Mouse (Mus musculus) CD4-positive, CD25-positive, alpha-beta regulatory T cell, adult 2 months (primary cell): ENCODE results near the gene Sgsm1.

ENCODE experiments used
- DNase-seq: peaks from one replicate; pipeline ENCODE4 v3.0.0-alpha.2; 2012; ENCODE audit warnings: low read depth, low spot score

Gene Sgsm1

DNA sequence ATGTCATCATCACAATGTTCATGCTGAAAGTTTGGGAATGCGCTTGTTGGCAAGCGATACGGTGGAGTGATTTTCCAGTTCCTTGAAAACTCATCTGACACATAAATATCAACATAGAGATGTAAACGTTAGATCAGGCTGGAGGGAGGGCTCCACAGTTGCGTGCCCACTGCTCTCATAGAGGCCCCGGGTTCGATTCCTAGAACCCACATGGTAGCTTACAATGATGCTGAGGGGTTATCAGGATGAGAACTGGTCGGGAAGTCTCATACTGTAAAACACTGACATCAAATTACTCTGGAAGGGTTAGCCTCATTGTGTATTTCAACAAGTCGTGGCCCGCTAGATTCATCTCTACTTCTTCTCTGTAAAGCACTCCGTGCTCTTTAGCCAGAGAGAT lies 24.5 kb downstream of the Sgsm1 start:
- no peak for DNase-seq

DNA sequence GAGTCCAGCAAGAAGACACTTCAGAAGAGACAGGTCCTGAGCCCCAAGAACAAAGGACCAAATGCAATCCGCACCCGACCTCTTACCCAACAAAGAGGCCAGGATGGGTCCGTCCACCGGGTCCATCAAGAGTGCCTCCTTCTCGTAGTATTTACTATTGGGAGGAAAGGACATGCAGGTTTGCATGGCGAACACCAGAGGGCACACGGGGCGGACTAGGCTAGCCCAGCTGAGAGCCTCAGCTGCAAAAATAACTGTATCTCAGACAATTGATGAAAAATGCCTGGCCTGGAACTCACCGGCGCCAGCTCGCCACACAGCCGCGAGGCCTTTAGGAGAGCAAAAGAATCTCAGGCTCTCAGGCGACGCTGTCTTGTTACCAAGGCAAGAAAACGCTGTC lies 25.0 kb downstream of the Sgsm1 start:
- DNase-seq: no peak

DNA sequence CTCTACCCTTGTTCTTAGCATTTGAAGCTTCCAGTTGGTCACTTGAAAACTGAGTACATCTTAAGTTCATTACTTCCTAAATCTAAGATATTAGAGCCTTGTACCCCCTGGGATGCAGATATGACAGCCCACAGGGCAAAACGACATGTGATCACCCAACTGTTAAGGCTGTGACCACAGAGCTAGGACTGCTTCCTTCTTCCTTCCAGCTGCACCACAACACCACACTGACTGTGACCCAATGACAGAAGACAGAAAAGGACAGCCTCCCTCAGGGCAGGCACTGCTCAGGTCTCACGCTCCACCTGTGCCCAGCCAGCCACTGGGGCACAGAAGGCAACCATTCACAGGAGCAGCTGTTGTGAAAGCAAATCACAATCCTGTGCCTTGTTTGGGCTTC lies 26.9 kb downstream of the Sgsm1 start:
- no peak for DNase-seq

DNA sequence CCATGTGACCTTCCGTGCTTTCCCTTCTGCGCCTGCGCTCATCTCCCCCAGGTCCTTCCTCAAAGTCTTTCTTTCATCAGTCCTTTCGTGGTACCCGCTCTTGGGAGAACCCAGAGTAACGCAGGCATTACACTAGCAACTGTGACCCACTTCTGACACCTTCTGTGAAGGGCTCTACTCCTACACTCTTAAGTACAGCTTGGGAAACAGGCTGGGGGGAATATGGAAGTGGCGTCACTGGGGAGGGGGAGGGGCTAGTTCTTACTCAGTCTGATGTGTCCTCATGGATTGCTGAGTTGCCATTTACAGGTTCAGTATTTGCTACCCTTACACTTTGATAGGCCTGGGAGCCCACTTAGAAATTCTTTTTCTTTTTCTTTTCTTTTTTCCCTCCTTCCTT lies 29.0 kb downstream of the Sgsm1 start:
- DNase-seq: no peak

DNA sequence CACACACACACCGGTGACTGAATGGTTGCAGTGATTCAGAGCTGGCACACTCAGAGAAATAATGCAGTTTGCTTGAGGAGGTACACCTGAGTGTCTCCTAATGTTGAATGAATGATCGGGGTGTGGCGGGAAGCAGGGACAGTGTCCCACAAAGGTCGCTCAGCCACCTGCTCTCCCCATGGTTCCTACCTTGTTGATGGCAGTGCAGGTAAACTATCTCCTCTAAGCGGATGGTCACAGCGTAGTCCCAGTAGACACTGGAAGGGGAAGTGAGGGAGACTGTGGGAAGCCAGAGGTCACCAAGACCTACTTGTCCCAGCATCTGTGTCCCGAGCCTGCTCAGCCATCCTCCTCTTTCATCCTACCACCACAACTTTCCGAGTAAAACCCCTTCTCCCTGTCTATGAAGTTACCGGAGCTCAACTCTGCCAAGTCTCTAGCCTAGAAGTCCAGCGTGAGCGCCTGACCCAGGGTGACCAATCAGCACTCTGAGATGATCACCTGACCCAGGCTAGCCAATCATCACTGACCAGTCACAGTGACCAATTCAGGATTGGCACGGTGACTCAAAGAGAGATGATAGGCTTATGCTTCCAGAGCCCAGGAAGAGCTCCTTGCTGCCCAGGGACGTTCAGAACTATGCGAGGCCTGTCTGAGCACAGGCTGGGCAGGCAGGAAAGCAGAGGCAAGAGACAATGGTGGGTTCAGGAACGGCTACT lies 30.3 kb downstream of the Sgsm1 start:
- no peak for DNase-seq

DNA sequence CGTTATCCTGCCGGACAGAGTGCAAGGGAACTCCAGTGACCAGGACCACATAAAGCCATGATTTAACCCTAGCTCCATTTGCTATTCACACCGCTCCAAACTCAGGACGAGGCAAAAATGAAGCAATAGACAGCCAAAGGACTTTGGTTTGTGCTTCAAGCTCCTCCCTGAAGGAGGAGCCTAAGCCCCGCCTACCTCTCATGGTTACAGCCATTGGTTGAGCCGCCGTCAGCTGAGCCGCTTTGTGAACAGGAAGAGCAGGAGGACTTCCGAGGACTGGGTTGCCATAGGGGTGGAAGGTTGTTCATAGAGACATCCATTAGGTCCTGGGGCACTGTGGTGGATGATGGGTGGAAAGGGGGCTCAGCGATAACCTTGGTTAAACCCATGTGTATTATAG lies 34.7 kb downstream of the Sgsm1 start:
- no peak for DNase-seq

DNA sequence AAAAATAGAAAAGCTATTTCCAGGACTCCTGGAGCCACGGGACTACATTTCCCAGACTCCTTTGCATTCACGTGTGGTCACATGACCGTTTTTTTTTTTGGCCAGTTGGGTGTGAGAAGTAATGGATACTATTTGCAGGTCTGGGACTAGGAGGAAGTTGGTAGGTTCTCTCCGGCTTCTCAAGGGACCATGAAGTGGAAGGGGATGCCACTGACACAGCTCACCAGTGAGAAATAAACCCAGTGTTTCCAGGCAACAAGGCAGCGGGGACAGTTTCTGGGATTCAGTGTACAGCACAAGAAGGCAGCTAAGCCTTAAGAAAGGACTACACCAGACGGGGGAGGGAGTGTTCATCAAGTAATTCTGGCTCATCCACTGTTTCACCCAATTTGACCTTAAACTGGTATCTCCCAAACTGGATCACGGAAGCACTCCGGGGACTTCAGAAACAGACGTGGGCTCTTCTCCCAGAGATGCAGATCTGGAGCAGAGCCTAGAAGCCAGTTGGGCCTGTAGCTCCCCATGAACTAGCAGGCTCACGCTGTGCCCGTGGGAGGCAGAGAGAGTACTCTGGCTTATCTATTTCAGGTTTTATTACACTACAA lies 39.3 kb downstream of the Sgsm1 start:
- no peak for DNase-seq

DNA sequence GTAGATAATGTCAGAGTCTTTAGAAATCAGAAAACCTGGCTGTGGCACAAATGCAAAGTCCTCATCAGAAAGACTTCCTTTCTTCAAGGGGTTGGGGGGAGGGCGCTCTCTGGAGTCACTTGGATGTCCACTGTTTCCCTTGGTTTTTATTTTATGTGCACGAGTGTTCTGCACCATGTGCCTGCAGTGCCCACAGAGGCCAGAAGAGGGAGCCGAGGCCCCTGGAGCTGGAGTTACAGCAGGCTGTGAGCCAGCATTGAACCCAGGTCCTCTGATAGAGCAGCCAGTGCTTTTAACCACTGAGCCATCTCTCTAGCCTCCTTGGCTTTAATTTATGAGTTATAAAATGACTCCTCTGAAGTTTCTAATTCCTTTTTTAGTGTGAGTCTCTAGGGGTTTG lies 40.5 kb downstream of the Sgsm1 start:
- no peak for DNase-seq

DNA sequence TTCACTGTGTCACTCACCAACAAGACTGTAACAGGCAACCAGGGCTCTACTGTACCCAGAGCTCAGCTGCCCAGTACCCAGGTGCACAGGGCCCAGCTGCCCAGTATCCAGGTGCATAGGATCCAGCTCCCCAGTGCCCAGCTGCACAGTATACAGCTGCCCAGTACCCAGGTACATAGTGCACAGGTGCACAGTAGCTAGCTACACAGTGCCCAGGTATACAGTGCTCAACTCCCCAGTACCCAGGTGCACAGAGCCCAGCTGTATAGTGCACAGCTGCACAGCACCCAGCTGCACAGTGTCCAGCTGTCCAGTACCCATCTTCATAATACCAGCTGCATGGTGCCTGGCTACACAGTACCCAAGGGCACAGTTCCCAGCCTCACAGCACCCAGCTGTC lies 42.3 kb downstream of the Sgsm1 start:
- no peak for DNase-seq

DNA sequence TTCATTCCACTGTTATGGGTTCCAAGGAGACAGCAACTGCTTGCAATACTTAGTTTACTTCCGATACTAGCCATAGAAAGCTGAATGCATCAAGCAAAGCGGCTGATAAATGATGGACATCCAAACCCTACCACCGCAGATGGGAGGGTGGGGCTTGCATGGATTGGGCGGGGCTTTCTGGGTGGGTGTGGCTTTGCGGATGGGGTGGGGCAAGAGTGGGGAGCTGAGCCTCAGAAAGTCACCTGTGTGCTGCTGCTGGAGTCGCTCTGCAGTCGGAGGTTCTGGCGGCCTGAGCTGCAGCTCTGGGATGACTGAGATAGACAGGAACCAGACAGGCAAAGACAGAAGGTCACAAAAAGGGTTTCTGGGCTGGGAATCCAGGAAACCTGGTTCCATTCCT lies 44.9 kb downstream of the Sgsm1 start:
- DNase-seq: no peak

DNA sequence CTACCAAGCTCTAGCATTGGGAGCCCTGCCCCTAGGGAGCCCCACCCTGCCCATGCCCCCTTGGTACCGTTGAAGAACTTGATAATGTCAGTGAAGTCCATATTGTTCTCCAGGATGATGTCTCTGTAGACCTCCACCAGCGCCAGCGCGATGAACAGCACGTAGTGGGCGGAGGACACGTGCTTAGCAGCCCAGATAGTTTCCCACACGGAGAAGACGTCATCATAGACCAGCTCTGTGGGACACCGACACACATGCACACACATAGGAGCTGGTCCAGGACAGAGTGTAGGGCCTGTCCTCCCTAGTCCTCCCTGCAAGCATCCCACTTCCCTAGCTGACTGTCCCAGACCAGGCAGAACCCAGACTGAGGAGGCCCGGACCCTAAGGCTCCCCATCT lies 59.8 kb downstream of the Sgsm1 start:
- DNase-seq: no peak

DNA sequence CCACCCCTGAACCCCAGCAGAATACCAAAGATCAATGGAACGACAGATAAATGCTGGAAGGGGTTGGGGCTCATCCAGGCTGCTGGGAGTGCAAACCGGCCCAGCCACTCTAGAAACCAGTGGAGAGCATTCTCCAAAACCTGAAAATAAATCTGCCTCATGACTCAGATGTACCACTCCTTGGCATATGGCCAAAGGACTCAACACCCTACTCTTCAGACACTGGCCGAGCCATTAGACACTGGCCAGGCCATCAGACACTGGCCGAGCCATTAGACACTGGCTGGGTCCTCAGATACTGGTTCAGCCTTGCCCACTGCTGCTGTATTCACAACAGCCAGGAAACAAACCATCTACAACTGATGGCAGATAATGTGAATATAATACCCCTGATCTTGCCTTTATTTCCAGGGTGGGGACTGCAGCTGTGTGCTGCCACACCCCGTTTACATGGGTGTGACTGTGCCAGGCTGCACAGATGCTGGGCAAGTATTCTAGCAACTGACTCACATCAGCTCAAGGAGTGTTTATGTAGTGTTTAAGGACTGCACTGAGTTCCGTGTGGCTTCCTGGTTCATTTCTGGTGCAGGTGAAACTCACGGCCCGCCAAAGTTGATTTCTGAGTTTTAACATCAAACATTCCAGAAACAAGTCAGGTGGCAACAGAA lies 61.2 kb downstream of the Sgsm1 start:
- no peak for DNase-seq

DNA sequence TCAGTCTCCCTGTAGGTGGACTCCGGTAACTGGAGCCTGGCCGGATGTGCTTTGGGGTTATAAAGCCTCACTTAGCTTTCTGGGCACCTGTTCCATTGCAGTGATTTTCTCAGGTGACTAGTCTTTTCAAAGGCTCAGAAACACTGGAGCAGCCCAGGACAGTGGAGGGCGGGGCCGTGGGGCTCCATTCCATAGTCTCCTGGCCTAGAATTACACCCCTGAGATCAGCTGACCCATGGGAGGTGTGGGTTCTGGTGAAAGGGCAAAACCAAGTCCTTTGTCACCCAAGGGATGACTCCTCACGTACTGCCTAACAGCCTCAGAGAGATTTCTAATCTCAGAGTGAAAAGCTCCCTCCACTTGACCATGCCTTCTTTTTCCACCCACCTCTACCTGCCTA lies 80.4 kb downstream of the Sgsm1 start:
- DNase-seq: no peak

DNA sequence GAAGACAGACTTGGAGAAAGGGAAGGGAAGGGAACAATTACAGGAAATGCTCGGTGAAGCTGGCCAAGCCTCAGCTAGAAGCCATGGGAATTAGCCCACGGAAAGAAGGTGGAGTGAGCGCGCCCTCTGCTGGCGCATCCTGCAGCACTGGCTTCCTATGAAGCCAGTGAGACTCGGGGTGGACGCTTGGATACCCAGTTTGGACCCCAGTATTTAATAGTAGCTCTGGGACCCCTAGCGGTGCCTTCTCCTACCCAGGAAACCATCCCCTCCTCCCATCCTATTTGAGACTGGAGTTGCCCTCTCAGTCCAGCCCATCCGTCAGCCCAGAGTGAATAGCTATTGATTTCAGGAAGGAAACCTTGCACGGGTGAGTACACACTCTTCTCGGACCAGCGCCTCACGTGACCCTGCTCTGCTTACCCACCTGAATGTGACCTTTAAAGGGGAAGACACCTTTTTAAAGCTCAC lies 83.9 kb downstream of the Sgsm1 start, which contains the start of gene Tmem211:
TSS of gene Tmem211 (plus strand) at position 278 of the 471 bp plus-strand sequence.
- DNase-seq: peak; percentile 59

DNA sequence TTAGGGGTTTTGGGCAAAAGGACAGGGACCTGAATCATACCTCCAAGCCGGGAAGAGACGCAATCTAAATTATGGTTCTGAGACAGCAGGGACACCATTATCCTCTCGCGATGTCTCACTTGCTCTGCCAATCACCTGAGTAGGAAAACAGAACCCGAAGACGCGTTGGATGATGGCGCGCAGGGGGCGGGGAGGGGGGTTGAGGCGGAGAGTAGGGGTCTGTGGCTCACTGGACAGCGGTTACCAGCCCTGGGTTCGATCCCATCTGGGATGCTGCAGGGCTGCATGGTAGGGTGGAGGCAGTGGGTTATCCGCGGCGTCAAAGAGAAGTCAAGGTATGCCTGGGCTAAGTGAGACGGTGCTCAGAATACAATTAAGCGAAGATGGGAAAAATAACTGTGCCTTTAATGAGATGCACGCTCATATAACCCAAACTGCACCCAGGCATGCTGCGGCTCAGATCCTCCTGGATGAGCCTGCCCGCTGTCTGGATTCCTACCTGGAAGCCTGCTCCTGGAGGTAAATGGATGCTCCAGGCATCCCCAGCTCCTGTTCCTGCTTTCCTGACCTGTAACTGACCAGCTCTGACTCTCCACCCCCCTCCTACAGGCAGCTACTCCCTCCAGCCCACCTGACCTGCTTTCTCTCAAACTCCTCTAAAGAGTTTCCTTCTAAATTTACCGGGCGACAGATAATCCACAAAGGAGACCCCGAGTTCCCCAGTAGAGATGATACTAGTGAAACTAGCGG lies 84.7 kb downstream of the Sgsm1 start:
- DNase-seq: no peak

DNA sequence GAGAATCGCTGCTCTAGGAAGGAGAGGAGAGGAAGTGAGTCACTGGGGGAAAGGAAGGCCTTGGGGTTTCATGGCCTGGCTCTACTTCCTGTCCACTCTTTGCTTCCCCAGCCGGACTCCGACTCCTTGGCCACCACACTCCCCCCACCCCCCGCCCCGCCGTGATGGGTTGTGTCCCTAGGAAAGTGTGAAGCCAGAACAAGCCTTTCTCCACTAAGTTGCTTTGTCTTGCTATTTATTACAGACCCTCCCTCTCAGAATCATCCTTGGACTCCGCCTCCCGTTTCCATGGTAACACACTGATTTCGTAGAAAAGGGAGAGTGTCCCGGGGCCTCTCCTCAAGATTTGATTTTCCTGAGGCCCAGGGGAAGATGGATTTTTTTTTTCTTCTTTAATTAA lies 85.3 kb downstream of the Sgsm1 start:
- DNase-seq: no peak

DNA sequence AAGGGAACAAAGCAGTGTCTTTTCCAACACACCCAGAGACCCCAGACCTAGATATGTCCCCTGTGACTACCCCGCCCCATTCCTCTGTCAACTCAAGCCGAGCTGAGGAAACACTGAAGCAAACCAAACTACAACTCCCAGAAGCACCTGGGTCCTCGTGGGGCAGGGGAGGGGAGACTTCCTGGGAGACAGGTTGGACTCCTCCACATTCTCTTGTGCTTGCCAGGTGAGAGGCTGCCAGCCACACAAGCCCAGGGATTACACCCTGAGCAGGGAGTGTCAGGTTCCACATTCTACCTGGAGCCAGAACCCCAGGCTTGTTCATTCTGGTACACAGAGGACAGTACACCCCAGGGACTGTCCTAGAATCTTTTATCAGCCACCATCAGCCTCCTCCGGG lies 86.7 kb downstream of the Sgsm1 start:
- no peak for DNase-seq

DNA sequence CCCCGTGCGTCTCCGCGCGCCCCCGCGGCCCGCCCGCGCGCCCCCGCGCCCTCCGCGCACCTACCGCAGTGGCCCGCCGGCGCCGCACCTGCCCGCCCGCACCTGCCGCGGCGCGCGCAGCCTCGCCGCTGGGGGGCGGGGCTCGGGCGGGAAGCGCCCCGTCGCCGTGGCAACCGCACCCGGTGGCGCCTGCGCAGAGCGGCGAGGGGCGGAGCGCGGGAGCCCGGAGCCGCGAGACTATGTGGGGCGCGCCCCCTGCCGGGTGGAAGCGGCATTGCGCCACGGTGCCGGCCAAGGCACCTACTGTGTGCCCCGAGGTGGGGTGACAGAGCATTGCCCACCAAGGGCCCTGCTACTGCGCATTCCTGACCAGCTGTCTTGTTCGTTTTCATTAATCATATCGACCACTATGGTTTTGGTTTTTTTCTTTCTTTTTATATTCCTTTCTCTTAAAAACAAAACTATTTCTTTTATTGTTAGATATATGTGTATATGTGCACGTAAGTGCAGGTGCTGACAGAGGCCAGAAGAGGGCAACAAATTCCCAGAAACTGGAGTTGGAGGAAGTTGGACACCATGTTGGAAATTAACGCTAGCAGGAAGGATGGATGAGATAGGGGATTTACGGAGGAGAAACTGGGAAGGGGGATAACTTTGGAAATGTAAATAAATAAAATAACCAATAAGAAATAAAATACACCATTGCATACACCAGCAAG lies 89.3 kb downstream of the Sgsm1 start, which contains the start of gene 2900026A02Rik:
TSS of gene 2900026A02Rik (minus strand) at position 90 of the 719 bp plus-strand sequence.
- peak; percentile 40 for DNase-seq

DNA sequence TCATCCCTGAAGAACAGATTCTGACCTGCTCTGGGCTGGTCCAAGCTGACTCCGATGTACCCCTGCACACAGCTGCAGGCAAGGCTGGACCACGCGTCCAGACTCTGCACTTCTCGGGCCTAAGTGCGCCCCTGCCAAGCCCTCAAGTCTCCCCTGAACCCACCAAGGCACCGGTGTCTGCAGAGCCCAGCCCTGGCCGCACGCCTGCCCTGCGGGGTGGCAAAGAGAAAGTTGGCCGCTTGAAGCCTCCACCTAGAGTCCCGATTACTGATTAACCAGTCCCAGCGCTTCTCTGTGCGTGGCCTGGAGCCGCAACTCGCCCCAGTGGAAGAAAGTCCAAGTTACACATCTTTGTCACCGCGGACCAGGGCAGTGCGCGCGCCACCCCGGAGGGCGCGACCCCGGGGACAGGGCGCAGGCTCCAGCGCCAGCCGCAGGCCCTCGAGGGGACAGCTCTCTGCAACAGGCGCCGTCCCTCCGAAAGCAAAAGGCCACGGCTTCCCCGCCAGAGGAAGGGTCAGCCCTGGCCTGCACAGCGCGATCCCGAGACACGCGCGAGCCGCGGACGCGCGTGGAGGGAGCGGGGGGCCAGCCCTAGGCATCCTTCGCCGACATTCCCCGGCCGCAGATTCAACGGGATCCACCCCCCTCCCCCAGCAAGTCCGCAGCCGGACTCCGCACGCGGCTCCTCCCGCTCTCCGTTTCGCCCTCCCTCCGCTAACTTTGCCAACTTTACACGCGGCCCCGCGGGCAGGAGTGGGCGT lies 90.0 kb downstream of the Sgsm1 start:
- DNase-seq: no peak

DNA sequence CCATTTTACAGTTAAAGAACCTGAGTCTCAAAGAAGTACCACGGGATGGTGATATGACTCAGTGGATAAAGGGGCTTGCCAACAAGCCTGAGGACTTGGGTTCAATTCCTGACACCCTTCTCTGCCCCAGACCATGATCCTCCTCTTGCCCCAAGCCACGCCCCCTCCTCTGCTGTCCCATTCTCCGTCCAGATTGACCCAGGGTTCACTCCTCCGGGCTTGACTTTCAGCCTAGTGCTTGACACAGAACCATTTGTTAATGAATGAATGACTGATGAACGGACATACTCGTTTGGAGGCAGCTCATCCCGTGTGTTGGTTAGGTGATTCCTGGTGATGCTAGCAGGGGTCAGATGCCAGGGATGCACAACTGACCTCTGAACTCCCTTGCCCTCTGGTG lies 90.7 kb downstream of the Sgsm1 start:
- no peak for DNase-seq

DNA sequence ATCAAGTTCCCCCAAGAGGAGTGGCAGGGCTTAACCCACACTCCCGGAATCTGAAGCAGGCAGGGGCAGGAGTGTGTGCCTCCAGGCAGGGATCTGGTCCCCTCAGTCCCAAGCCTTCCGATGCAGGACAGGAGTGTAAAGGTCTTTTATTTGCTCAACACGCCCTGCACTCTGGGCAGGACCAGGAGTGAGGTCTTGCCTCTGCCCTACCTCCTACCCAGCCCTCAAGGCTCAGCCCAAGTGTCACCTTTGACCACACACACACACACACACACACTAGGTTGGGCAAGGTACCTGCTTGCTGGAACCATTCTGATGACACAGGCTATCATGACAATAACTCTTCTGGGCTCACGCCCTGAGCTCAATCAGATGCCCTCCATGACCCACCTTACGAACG lies 91.1 kb downstream of the Sgsm1 start:
- no peak for DNase-seq
